ENCODE assay signal across 8 mouse cellular contexts in genomic region chr1:157076257-157076656, GRCm38 (mm10). TPM values are rescaled to one million over a fixed set of nuclear protein-coding genes. Genes with fewer than 3 reads are reported as not detected.
DNase-seq lines count a peak whose midpoint lies in the region; ATAC-seq and TF ChIP-seq lines count a peak whose summit lies in the region.

No protein-coding gene starts in this region.

- no peaks in the 10 kb centered on the region for H3K27me3 ChIP-seq in forebrain, embryonic 11.5 days (ENCODE audit: control insufficient read depth, insufficient read depth, low read length)
- no peaks in the 10 kb centered on the region for H3K27me3 ChIP-seq in heart, embryonic 16.5 days (ENCODE audit: control insufficient read depth, insufficient read depth, low read length)
- H3K27me3 ChIP-seq in liver, embryonic 14.5 days (ENCODE audit: control insufficient read depth, insufficient read depth, low read length) = no peaks in the 10 kb centered on the region
- H3K27me3 ChIP-seq in neural tube, embryonic 11.5 days (ENCODE audit: control insufficient read depth, insufficient read depth, low read length) = no peaks in the 10 kb centered on the region

- peak; percentile 89 for DNase-seq in CD4-positive, CD25-positive, alpha-beta regulatory T cell, adult 2 months (ENCODE audit: low read depth, low spot score)
- DNase-seq in c-Kit-negative CD71-positive TER-119-positive erythroid progenitor cells, embryonic 14.5 days (ENCODE audit: low read depth, low spot score) = peak; percentile 67
- DNase-seq in forebrain, embryonic 11.5 days (ENCODE audit: low spot score) = peak; percentile 95
- DNase-seq in kidney, postnatal 14 days = peak; percentile 88
- DNase-seq in liver, embryonic 14.5 days (ENCODE audit: low read depth in 3 of 3, low spot score in 3 of 3) = peak in 2 of 3 experiments; percentile 49 to 61
- peak; percentile 90 for DNase-seq in neural tube, embryonic 11.5 days (ENCODE audit: low spot score)
- peak; percentile 94 for DNase-seq in testis, postnatal 10 days (ENCODE audit: low spot score)

- no peak for TF ChIP-seq EP300 in liver, embryonic 14.5 days (IDR thresholded peaks at IDR 0.05; ENCODE audit: low read depth)

- H3K9me3 ChIP-seq in forebrain, embryonic 11.5 days (ENCODE audit: control insufficient read depth, low read length) = no peaks in the 10 kb centered on the region
- H3K9me3 ChIP-seq in heart, embryonic 16.5 days (replicated peaks; ENCODE audit: control insufficient read depth, low read length) = no peaks in the 10 kb centered on the region
- no peaks in the 10 kb centered on the region for H3K9me3 ChIP-seq in liver, embryonic 14.5 days (ENCODE audit: control insufficient read depth, low read length)
- no peaks in the 10 kb centered on the region for H3K9me3 ChIP-seq in neural tube, embryonic 11.5 days (ENCODE audit: control insufficient read depth, low read length)

- no peak overlapping the region for H3K27ac ChIP-seq in forebrain, embryonic 11.5 days (ENCODE audit: low read depth, low read length)
- H3K27ac ChIP-seq in heart, embryonic 16.5 days (ENCODE audit: low read length) = no peak overlapping the region
- H3K27ac ChIP-seq in liver, embryonic 14.5 days = no peak overlapping the region
- no peak overlapping the region for H3K27ac ChIP-seq in neural tube, embryonic 11.5 days (ENCODE audit: low read depth, low read length)

- H3K9ac ChIP-seq in forebrain, embryonic 11.5 days (ENCODE audit: low read length) = no peak overlapping the region
- no peak overlapping the region for H3K9ac ChIP-seq in heart, embryonic 16.5 days (ENCODE audit: low read length)
- no peak overlapping the region for H3K9ac ChIP-seq in liver, embryonic 14.5 days (replicated peaks)
- no peak overlapping the region for H3K9ac ChIP-seq in neural tube, embryonic 11.5 days (ENCODE audit: low read length)

- peak; percentile 97 for TF ChIP-seq CTCF in liver, embryonic 14.5 days (IDR thresholded peaks at IDR 0.05; ENCODE audit: low read depth)

- ATAC-seq in forebrain, embryonic 11.5 days (replicated peaks; ENCODE audit: low FRiP score) = peak; percentile 75
- peak; percentile 68 for ATAC-seq in heart, embryonic 16.5 days (replicated peaks; ENCODE audit: extremely low read depth, insufficient read depth, low FRiP score)
- ATAC-seq in liver, embryonic 14.5 days (ENCODE audit: insufficient read depth) = peak; percentile 63
- peak; percentile 54 for ATAC-seq in neural tube, embryonic 11.5 days (ENCODE audit: insufficient read depth, low FRiP score, low TSS enrichment)

- no peak overlapping the region for H3K4me3 ChIP-seq in forebrain, embryonic 11.5 days (ENCODE audit: low read depth, low read length)
- no peak overlapping the region for H3K4me3 ChIP-seq in heart, embryonic 16.5 days (ENCODE audit: low read length)
- H3K4me3 ChIP-seq in liver, embryonic 14.5 days (ENCODE audit: insufficient read depth in 1 of 2, low read depth in 2 of 2, low read length in 2 of 2) = no peak overlapping the region
- H3K4me3 ChIP-seq in neural tube, embryonic 11.5 days (ENCODE audit: low read depth, low read length) = no peak overlapping the region

- 7% methylated on average over 15 of the region's 15 CpGs for WGBS in forebrain, embryonic 11.5 days
- 3% methylated on average over 15 of the region's 15 CpGs for WGBS in heart, embryonic 16.5 days
- 2% methylated on average over 15 of the region's 15 CpGs for WGBS in liver, embryonic 14.5 days (ENCODE audit: insufficient replicate concordance)
- 5% methylated on average over 15 of the region's 15 CpGs for WGBS in neural tube, embryonic 11.5 days

- no peak overlapping the region for H3K4me2 ChIP-seq in forebrain, embryonic 11.5 days (ENCODE audit: low read depth, low read length, severe bottlenecking)
- H3K4me2 ChIP-seq in heart, embryonic 16.5 days (ENCODE audit: low read depth, low read length) = no peak overlapping the region
- H3K4me2 ChIP-seq in liver, embryonic 14.5 days (ENCODE audit: low read depth) = no peak overlapping the region
- H3K4me2 ChIP-seq in neural tube, embryonic 11.5 days (ENCODE audit: low read depth) = no peak overlapping the region

- no peaks in the 10 kb centered on the region for H3K36me3 ChIP-seq in forebrain, embryonic 11.5 days (ENCODE audit: control insufficient read depth, insufficient read depth, low read length)
- no peaks in the 10 kb centered on the region for H3K36me3 ChIP-seq in heart, embryonic 16.5 days (ENCODE audit: control insufficient read depth, insufficient read depth)
- no peaks in the 10 kb centered on the region for H3K36me3 ChIP-seq in liver, embryonic 14.5 days (replicated peaks; ENCODE audit: control insufficient read depth, insufficient read depth, low read depth)
- H3K36me3 ChIP-seq in neural tube, embryonic 11.5 days (ENCODE audit: control insufficient read depth, insufficient read depth, low read length) = no peaks in the 10 kb centered on the region

- peaks cover 6% of the 10 kb centered on the region; the same call in 1 of the 2 replicates for H3K4me1 ChIP-seq in forebrain, embryonic 11.5 days (replicated peaks; ENCODE audit: control insufficient read depth, insufficient read depth, low read length)
- H3K4me1 ChIP-seq in heart, embryonic 16.5 days (ENCODE audit: control insufficient read depth, insufficient read depth, low read length) = peaks cover 16% of the 10 kb centered on the region
- H3K4me1 ChIP-seq in liver, embryonic 14.5 days (replicated peaks; ENCODE audit: control insufficient read depth in 2 of 2, insufficient read depth in 2 of 2, low read length in 1 of 2) = no peaks in the 10 kb centered on the region
- peaks cover 6% of the 10 kb centered on the region; the same call in 1 of the 2 replicates for H3K4me1 ChIP-seq in neural tube, embryonic 11.5 days (ENCODE audit: control insufficient read depth, insufficient read depth, low read length)

RNA-seq across cellular contexts. Expression of gene Tex35, which starts 32.2 kb away (rescaled TPM):
- polyA plus RNA-seq in forebrain, embryonic 11.5 days (2014; fragmentation: Nextera tagmentation; extraction: Ambion mirVana) = not detected in 2 replicates
- not detected in 2 replicates for polyA plus RNA-seq in heart, embryonic 16.5 days (2015; fragmentation: Nextera tagmentation; extraction: Ambion mirVana)
- polyA plus RNA-seq in liver, embryonic 14.5 days (2012; rRNA removed) = not detected in 2 replicates
- polyA plus RNA-seq in liver, embryonic 14.5 days (2014; fragmentation: Nextera tagmentation; extraction: Ambion mirVana) = not detected in 2 replicates
- polyA plus RNA-seq in neural tube, embryonic 11.5 days (2014; fragmentation: Nextera tagmentation; extraction: Ambion mirVana) = not detected in 2 replicates
